Mouse (Mus musculus) B cell, adult 2 months (primary cell): ENCODE results near the gene Vps37b.

ENCODE experiments used
- DNase-seq, 2 experiments: peaks; one replicate each; pipeline ENCODE4 v3.0.0; 2022

Vps37b gene

GRCm38 (mm10) chr5:124045453-124046010 is 13.5 kb upstream of the Vps37b start:
- DNase-seq: no peak

GRCm38 (mm10) chr5:124043999-124044398 is 11.9 kb upstream of the Vps37b start:
- DNase-seq: no peak

- no peak for DNase-seq
Measured at GRCm38 (mm10) chr5:124043212-124043978, 11.3 kb upstream of the Vps37b start.

- no peak for DNase-seq
Measured at GRCm38 (mm10) chr5:124041097-124041496, 9.0 kb upstream of the Vps37b start.

- no peak for DNase-seq
Measured at GRCm38 (mm10) chr5:124039602-124040001, 7.5 kb upstream of the Vps37b start.

- peak; percentile 50 to 59 for DNase-seq
Measured at GRCm38 (mm10) chr5:124036836-124037235, 4.8 kb upstream of the Vps37b start.

- peak in 1 of 2 experiments; percentile 45 for DNase-seq
Measured at GRCm38 (mm10) chr5:124036341-124036740, 4.3 kb upstream of the Vps37b start.

GRCm38 (mm10) chr5:124035806-124036205 is 3.7 kb upstream of the Vps37b start:
- peak; percentile 64 to 70 for DNase-seq

GRCm38 (mm10) chr5:124035406-124035805 is 3.3 kb upstream of the Vps37b start:
- peak; percentile 33 to 43 for DNase-seq

- DNase-seq: peak in 1 of 2 experiments; percentile 45
Measured at GRCm38 (mm10) chr5:124034471-124034870, 2.4 kb upstream of the Vps37b start.

GRCm38 (mm10) chr5:124031068-124031955 is 758 bp downstream of the Vps37b start:
- peak in 1 of 2 experiments; percentile 29 for DNase-seq

GRCm38 (mm10) chr5:124030386-124031067 is 1.5 kb downstream of the Vps37b start:
- DNase-seq: no peak

- DNase-seq: no peak
Measured at GRCm38 (mm10) chr5:124029220-124030035, 2.6 kb downstream of the Vps37b start.

- no peak for DNase-seq
Measured at GRCm38 (mm10) chr5:124028680-124029079, 3.4 kb downstream of the Vps37b start.

GRCm38 (mm10) chr5:124027702-124028470 is 4.2 kb downstream of the Vps37b start:
- no peak for DNase-seq

- peak in 1 of 2 experiments; percentile 5 for DNase-seq
Measured at GRCm38 (mm10) chr5:124026568-124026967, 5.5 kb downstream of the Vps37b start.

GRCm38 (mm10) chr5:124025587-124026441 is 6.3 kb downstream of the Vps37b start:
- peak in 1 of 2 experiments; percentile 3 for DNase-seq

- DNase-seq: peak; percentile 50 to 53
Measured at GRCm38 (mm10) chr5:124025146-124025545, 6.9 kb downstream of the Vps37b start.

- DNase-seq: peak in 1 of 2 experiments; percentile 1
Measured at GRCm38 (mm10) chr5:124024677-124025076, 7.4 kb downstream of the Vps37b start.

GRCm38 (mm10) chr5:124022365-124022764 is 9.7 kb downstream of the Vps37b start:
- DNase-seq: no peak
